Mouse (Mus musculus): Measurements from ENCODE around the gene Mmrn1. TPM values are rescaled to one million over a fixed set of nuclear protein-coding genes. Genes with fewer than 3 reads are reported as not detected.

Mmrn1 gene
- polyA plus RNA-seq, 1 experiment: 2.9 TPM

DNA sequence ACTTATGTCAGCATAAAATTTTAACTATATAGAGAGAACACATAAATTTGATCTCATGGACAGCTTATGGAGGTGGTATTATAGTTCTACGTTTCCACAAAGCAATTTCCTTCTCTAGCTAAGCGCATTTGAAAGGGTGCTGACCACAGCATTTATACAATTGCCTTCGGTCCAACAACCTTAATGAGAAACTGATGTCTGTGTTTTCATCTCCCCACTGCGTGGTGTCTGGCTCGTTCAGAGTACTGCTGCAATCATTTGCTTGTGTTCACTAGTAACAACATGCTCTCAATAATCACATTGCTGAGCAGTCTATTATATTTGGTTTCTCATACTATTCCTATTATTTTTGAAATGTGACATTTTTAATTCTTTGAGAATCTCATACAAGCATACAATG lies 89.0 kb downstream of the Mmrn1 start:
- Histone ChIP-seq H3K27ac (replicated peaks; ENCODE audit: low read depth, low read length) (no peak overlapping the region), H3K4me3 (ENCODE audit: insufficient read depth, low read depth, low read length) (no peak overlapping the region), H3K4me1 (ENCODE audit: control insufficient read depth, insufficient read depth, insufficient read length, low read length) (no peaks in the 10 kb centered on the region)

- Histone ChIP-seq H3K4me1 (ENCODE audit: control insufficient read depth, insufficient read depth, insufficient read length, low read length) (no peaks in the 10 kb centered on the region), H3K4me3 (ENCODE audit: insufficient read depth, low read depth, low read length) (no peak overlapping the region), H3K27ac (replicated peaks; ENCODE audit: low read depth, low read length) (no peak overlapping the region)
Measured at GRCm38 (mm10) chr6:61019689-61020088, 94.9 kb downstream of the Mmrn1 start.

GRCm38 (mm10) chr6:61020995-61021394 lies 96.2 kb downstream of the Mmrn1 start:
- Histone ChIP-seq H3K4me1 (ENCODE audit: control insufficient read depth, insufficient read depth, insufficient read length, low read length) (no peaks in the 10 kb centered on the region), H3K4me3 (ENCODE audit: insufficient read depth, low read depth, low read length) (no peak overlapping the region), H3K27ac (replicated peaks; ENCODE audit: low read depth, low read length) (no peak overlapping the region)

GRCm38 (mm10) chr6:61033251-61033650 lies 108.5 kb downstream of the Mmrn1 start:
- Histone ChIP-seq H3K4me3 (ENCODE audit: insufficient read depth, low read depth, low read length) (no peak overlapping the region), H3K4me1 (ENCODE audit: control insufficient read depth, insufficient read depth, insufficient read length, low read length) (no peaks in the 10 kb centered on the region), H3K27ac (replicated peaks; ENCODE audit: low read depth, low read length) (no peak overlapping the region)

Other genes with a start within 250 kb of the Mmrn1 start
- gene Snca, start 95.1 kb upstream of the Mmrn1 start, polyA plus RNA-seq (2012; ENCODE audit: insufficient read depth, insufficient read length, missing spikeins): 1.2 and 9.9 TPM in 2 replicates